Mouse (Mus musculus): ENCODE results near the gene Wscd2. TPM values are rescaled to one million over a fixed set of nuclear protein-coding genes. Genes with fewer than 3 reads are reported as not detected.

Gene Wscd2
- under 1 TPM in 1 of 2 experiments, not detected in 1; 0.13 TPM for polyA plus RNA-seq (2012; fragmentation: generic; extraction: Trizol)

GRCm38 (mm10) chr5:113490033-113490432 is at the start of gene Wscd2:
Wscd2 (plus strand) TSS chr5:113490333.

Other genes with a start within 250 kb of the Wscd2 start
- under 1 TPM; 0.01 to 0.02 TPM for gene Sgsm1, start 179.5 kb upstream of the Wscd2 start, polyA plus RNA-seq (2012; fragmentation: generic; extraction: Trizol)
- gene Aym1, start 133.0 kb upstream of the Wscd2 start, polyA plus RNA-seq (2012; fragmentation: generic; extraction: Trizol), result not detected
- gene Cmklr1, start 160.1 kb downstream of the Wscd2 start, polyA plus RNA-seq (2012; fragmentation: generic; extraction: Trizol), result 10 to 100 TPM in 1 of 2 experiments, 1 to 10 TPM in 1; 2.7 to 12.4 TPM
- gene 1700069L16Rik, start 234.4 kb downstream of the Wscd2 start, polyA plus RNA-seq (2012; fragmentation: generic; extraction: Trizol), result not detected
- 1 to 10 TPM in 1 of 2 experiments, under 1 TPM in 1; 0.92 to 4.2 TPM for gene Ficd, start 245.5 kb downstream of the Wscd2 start, polyA plus RNA-seq (2012; fragmentation: generic; extraction: Trizol)

Data from C3H10T1/2 (cell line).